Mouse (Mus musculus) CH12F3 (cell line): Measurements from ENCODE around the gene Gm10322.

Source experiments
- in situ Hi-C: fragments of 300-500 bp; cut with MboI; formaldehyde crosslinking; loops from 2 replicates; pipeline ENCODE4 v1.14.3; 2020; ENCODE audit warnings: low sequenced_read_pairs

Gm10322 gene

GRCm38 (mm10) chr10:59645153-59645552 lies 29.3 kb downstream of the Gm10322 start:
- in situ Hi-C loops, result no loop called here

- in situ Hi-C loops, result no loop called here
These were observed 31.0 kb downstream of the Gm10322 start for GRCm38 (mm10) chr10:59646821-59647378.

GRCm38 (mm10) chr10:59656799-59657198 lies 40.9 kb downstream of the Gm10322 start:
- in situ Hi-C loops, result no loop called here

- in situ Hi-C loops, result no loop called here
These were observed 48.9 kb downstream of the Gm10322 start for GRCm38 (mm10) chr10:59664765-59665164.

- in situ Hi-C loops, result no loop called here
These were observed 49.8 kb downstream of the Gm10322 start for GRCm38 (mm10) chr10:59665503-59666291.
